Mouse (Mus musculus): ENCODE measurements around the gene Yif1b.

DNA sequence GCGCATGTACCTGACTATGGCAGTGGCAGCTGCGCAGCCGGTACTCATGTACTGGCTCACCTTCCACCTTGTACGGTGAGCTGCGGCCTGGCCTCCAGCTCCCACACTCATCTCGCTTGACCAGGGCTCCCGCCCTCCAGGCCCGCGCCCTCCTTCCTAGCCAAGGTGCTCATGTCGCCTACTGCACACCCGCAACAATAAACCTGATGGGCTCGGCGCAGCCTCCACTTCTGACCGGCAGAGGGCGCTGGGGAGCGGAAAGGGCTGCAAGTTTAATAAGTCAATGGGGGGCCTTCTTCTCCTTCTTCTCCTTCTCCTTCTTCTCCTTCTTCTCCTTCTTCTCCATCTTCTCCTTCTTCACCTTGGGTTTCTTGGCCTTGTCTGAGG, 9.2 kb downstream of the Yif1b start:
- peak; percentile 91 for TF ChIP-seq CTCF (conservative IDR thresholded peaks at IDR 0.05; ENCODE audit: low read length)
- TF ChIP-seq NANOG (IDR thresholded peaks at IDR 0.05; ENCODE audit: borderline replicate concordance, low read length), result no peak
- no peak for TF ChIP-seq POU5F1 (IDR thresholded peaks at IDR 0.05; ENCODE audit: borderline replicate concordance, low read length)

Data from E14TG2a.4 (cell line).